Mouse (Mus musculus): Measurements from ENCODE around the gene Tubgcp3. TPM values are rescaled to one million over a fixed set of nuclear protein-coding genes. Genes with fewer than 3 reads are reported as not detected.
A peak's percentile ranks its signal among the peaks of the same experiment; 100 is the strongest.

Gene Tubgcp3
- total and polyA plus RNA-seq, 2 experiments from 2014 or later, result 24.9 to 40.0 TPM

DNA sequence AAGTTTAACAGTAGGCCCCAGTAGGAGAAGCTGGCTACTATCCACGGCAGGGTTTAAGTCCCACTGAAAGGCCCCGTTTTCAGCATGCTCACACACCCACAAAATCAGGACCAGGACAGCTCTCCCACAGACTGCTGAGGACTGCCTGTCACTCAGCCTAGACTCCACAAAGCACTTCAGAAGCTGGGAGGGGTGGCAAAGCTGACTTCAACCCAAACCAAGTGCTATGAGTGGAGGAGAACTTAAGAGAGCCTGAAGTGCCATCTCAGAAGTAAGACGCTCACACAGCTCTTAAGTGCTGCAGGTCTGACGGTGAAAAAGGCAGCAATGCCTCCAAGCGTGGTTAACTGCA lies 9.0 kb downstream of the Tubgcp3 start:
- H3K27me3 ChIP-seq (ENCODE audit: insufficient read depth, low read length), result no peaks in the 10 kb centered on the region
- peak; percentile 63; the same call in 1 of the 2 replicates for ATAC-seq
- H3K4me1 ChIP-seq (ENCODE audit: insufficient read depth, low read length), result no peaks in the 10 kb centered on the region; the same call in 1 of the 2 replicates
- peak; percentile 33 for DNase-seq (ENCODE audit: low spot score)
- TF ChIP-seq CTCF (IDR thresholded peaks at IDR 0.05; ENCODE audit: low read depth), result no peak
- no peak overlapping the region for H3K27ac ChIP-seq
- no peaks in the 10 kb centered on the region for H3K9me3 ChIP-seq (ENCODE audit: low read length)
- H3K9ac ChIP-seq (replicated peaks; ENCODE audit: low read length), result no peak overlapping the region
- no peak overlapping the region for H3K4me3 ChIP-seq (ENCODE audit: low read length)
- no peak overlapping the region for H3K4me2 ChIP-seq (ENCODE audit: low read depth, low read length)
- WGBS, result 65% methylated on average over 5 of the region's 5 CpGs
- peaks cover 16% of the 10 kb centered on the region for H3K36me3 ChIP-seq (ENCODE audit: insufficient read depth, low read length)

GRCm38 (mm10) chr8:12662375-12663104 lies 9.5 kb downstream of the Tubgcp3 start:
- Histone ChIP-seq H3K4me1 (ENCODE audit: insufficient read depth, low read length) (no peaks in the 10 kb centered on the region; the same call in 1 of the 2 replicates), H3K4me2 (ENCODE audit: low read depth, low read length) (no peak overlapping the region), H3K36me3 (ENCODE audit: insufficient read depth, low read length) (peaks cover 20% of the 10 kb centered on the region), H3K27me3 (ENCODE audit: insufficient read depth, low read length) (no peaks in the 10 kb centered on the region), H3K4me3 (ENCODE audit: low read length) (no peak overlapping the region), H3K9ac (replicated peaks; ENCODE audit: low read length) (no peak overlapping the region), H3K27ac (no peak overlapping the region), H3K9me3 (ENCODE audit: low read length) (no peaks in the 10 kb centered on the region)
- DNase-seq (ENCODE audit: low spot score) (no peak), ATAC-seq (no peak)
- WGBS, result 81% methylated on average over 4 of the region's 4 CpGs
- TF ChIP-seq CTCF (IDR thresholded peaks at IDR 0.05; ENCODE audit: low read depth), result no peak

GRCm38 (mm10) chr8:12657411-12657810 lies 14.6 kb downstream of the Tubgcp3 start:
- DNase-seq (ENCODE audit: low spot score) (no peak), ATAC-seq (no peak)
- H3K4me2 ChIP-seq (ENCODE audit: low read depth, low read length), result no peak overlapping the region
- 95% methylated on average over 16 of the region's 16 CpGs for WGBS
- TF ChIP-seq CTCF (IDR thresholded peaks at IDR 0.05; ENCODE audit: low read depth), result no peak
- peaks cover 65% of the 10 kb centered on the region for H3K36me3 ChIP-seq (ENCODE audit: insufficient read depth, low read length)
- H3K4me3 ChIP-seq (ENCODE audit: low read length), result no peak overlapping the region
- H3K4me1 ChIP-seq (ENCODE audit: insufficient read depth, low read length), result no peaks in the 10 kb centered on the region
- no peaks in the 10 kb centered on the region for H3K27me3 ChIP-seq (ENCODE audit: insufficient read depth, low read length)
- no peaks in the 10 kb centered on the region for H3K9me3 ChIP-seq (ENCODE audit: low read length)
- H3K27ac ChIP-seq, result no peak overlapping the region
- H3K9ac ChIP-seq (replicated peaks; ENCODE audit: low read length), result no peak overlapping the region

DNA sequence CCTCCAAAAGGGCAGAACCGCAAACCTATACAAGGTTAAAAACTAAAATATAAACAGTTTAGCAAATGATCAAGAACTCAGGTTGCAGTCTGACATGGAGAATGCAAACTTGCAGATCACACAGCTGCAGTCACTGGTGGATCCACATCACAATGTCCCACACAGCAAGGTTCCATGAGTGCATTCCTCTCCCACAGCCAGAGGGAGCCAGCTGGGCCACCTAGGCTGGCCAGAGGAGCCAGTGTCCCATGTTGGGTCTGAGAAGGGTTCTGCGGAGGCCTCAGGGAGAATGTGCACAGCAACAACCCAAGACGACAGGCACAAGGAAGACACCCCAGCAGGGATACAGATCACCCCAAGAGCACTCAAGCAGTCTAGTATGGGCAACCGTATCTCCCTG lies 20.8 kb downstream of the Tubgcp3 start:
- H3K4me2 ChIP-seq (ENCODE audit: low read depth, low read length), result no peak overlapping the region
- no peaks in the 10 kb centered on the region for H3K27me3 ChIP-seq (ENCODE audit: insufficient read depth, low read length)
- WGBS, result 93% methylated on average over 4 of the region's 4 CpGs
- DNase-seq (ENCODE audit: low spot score), result no peak
- ATAC-seq, result no peak
- H3K9me3 ChIP-seq (ENCODE audit: low read length), result no peaks in the 10 kb centered on the region
- no peak overlapping the region for H3K4me3 ChIP-seq (ENCODE audit: low read length)
- no peak overlapping the region for H3K9ac ChIP-seq (replicated peaks; ENCODE audit: low read length)
- peak; percentile 40 for TF ChIP-seq CTCF (IDR thresholded peaks at IDR 0.05; ENCODE audit: low read depth)
- H3K36me3 ChIP-seq (ENCODE audit: insufficient read depth, low read length), result peaks cover 65% of the 10 kb centered on the region
- no peaks in the 10 kb centered on the region for H3K4me1 ChIP-seq (ENCODE audit: insufficient read depth, low read length)
- no peak overlapping the region for H3K27ac ChIP-seq

- H3K9me3 ChIP-seq (ENCODE audit: low read length), result no peaks in the 10 kb centered on the region
- DNase-seq (ENCODE audit: low spot score) (no peak), ATAC-seq (no peak)
- H3K9ac ChIP-seq (replicated peaks; ENCODE audit: low read length), result no peak overlapping the region
- H3K4me2 ChIP-seq (ENCODE audit: low read depth, low read length), result no peak overlapping the region
- no peak overlapping the region for H3K4me3 ChIP-seq (ENCODE audit: low read length)
- peaks cover 57% of the 10 kb centered on the region for H3K36me3 ChIP-seq (ENCODE audit: insufficient read depth, low read length)
- no peaks in the 10 kb centered on the region for H3K4me1 ChIP-seq (ENCODE audit: insufficient read depth, low read length)
- WGBS, result 69% methylated on average over 4 of the region's 4 CpGs
- no peaks in the 10 kb centered on the region for H3K27me3 ChIP-seq (ENCODE audit: insufficient read depth, low read length)
- TF ChIP-seq CTCF (IDR thresholded peaks at IDR 0.05; ENCODE audit: low read depth), result no peak
- H3K27ac ChIP-seq, result no peak overlapping the region
These were observed 21.6 kb downstream of the Tubgcp3 start for GRCm38 (mm10) chr8:12650495-12650894.

GRCm38 (mm10) chr8:12648951-12649350 lies 23.1 kb downstream of the Tubgcp3 start:
- Histone ChIP-seq H3K27ac (no peak overlapping the region), H3K4me2 (ENCODE audit: low read depth, low read length) (no peak overlapping the region), H3K9ac (replicated peaks; ENCODE audit: low read length) (no peak overlapping the region), H3K4me3 (ENCODE audit: low read length) (no peak overlapping the region), H3K4me1 (ENCODE audit: insufficient read depth, low read length) (no peaks in the 10 kb centered on the region), H3K27me3 (ENCODE audit: insufficient read depth, low read length) (no peaks in the 10 kb centered on the region), H3K9me3 (ENCODE audit: low read length) (no peaks in the 10 kb centered on the region), H3K36me3 (ENCODE audit: insufficient read depth, low read length) (peaks cover 48% of the 10 kb centered on the region)
- 93% methylated on average over 4 of the region's 4 CpGs for WGBS
- no peak for TF ChIP-seq CTCF (IDR thresholded peaks at IDR 0.05; ENCODE audit: low read depth)
- DNase-seq (ENCODE audit: low spot score) (no peak), ATAC-seq (no peak)

- DNase-seq (ENCODE audit: low spot score) (no peak), ATAC-seq (no peak)
- Histone ChIP-seq H3K4me3 (ENCODE audit: low read length) (no peak overlapping the region), H3K9ac (replicated peaks; ENCODE audit: low read length) (no peak overlapping the region), H3K4me1 (ENCODE audit: insufficient read depth, low read length) (no peaks in the 10 kb centered on the region), H3K36me3 (ENCODE audit: insufficient read depth, low read length) (peaks cover 31% of the 10 kb centered on the region), H3K4me2 (ENCODE audit: low read depth, low read length) (no peak overlapping the region), H3K9me3 (ENCODE audit: low read length) (no peaks in the 10 kb centered on the region), H3K27ac (no peak overlapping the region), H3K27me3 (ENCODE audit: insufficient read depth, low read length) (no peaks in the 10 kb centered on the region)
- 45% methylated on average over 4 of the region's 4 CpGs for WGBS
- no peak for TF ChIP-seq CTCF (IDR thresholded peaks at IDR 0.05; ENCODE audit: low read depth)
These were observed 25.5 kb downstream of the Tubgcp3 start for GRCm38 (mm10) chr8:12646536-12646935.

Data from hindbrain, postnatal 0 days (tissue).